In genomic region chr14:55824481-55825215, GRCm38 (mm10) we compare ENCODE assay signal across 8 mouse cellular contexts. TPM values are rescaled to one million over a fixed set of nuclear protein-coding genes. Genes with fewer than 3 reads are reported as not detected.
DNase-seq lines count a peak whose midpoint lies in the region; ATAC-seq and TF ChIP-seq lines count a peak whose summit lies in the region.

No protein-coding gene starts in this region.

- ATAC-seq in forebrain, embryonic 11.5 days (replicated peaks; ENCODE audit: low FRiP score): peak; percentile 5; the same call in 1 of the 2 replicates

- TF ChIP-seq POLR2A in spleen, adult 2 months (IDR thresholded peaks at IDR 0.05; ENCODE audit: low read depth, low read length): no peak

- TF ChIP-seq CTCF in spleen, adult 2 months (IDR thresholded peaks at IDR 0.05; ENCODE audit: extremely low read depth, insufficient read depth, insufficient read length, insufficient replicate concordance): no peak

- H3K27ac ChIP-seq in spleen, adult 2 months (ENCODE audit: insufficient read depth, low read length): peak overlapping the region; percentile 30; the same call in 1 of the 2 replicates
- peak overlapping the region; percentile 84 for H3K27ac ChIP-seq in forebrain, embryonic 11.5 days (ENCODE audit: low read depth, low read length)

- WGBS in spleen, adult 2 months: 18% methylated on average over 31 of the region's 32 CpGs
- WGBS in forebrain, embryonic 11.5 days: under 1% methylated on average over 31 of the region's 32 CpGs

- peak overlapping the region; percentile 78 for H3K9ac ChIP-seq in forebrain, embryonic 11.5 days (ENCODE audit: low read length)

- peak overlapping the region; percentile 61 for H3K4me2 ChIP-seq in forebrain, embryonic 11.5 days (ENCODE audit: low read depth, low read length, severe bottlenecking)

- intact Hi-C loops in heart, postnatal 14 days (cut with DNase I): no loop called here

- peaks cover 37% of the 10 kb centered on the region for H3K27me3 ChIP-seq in spleen, adult 2 months (ENCODE audit: control insufficient read depth, insufficient read depth, low read length)
- 0 out of 2 replicates have a peak, but pooled peaks cover 6% of the 10 kb centered on the region for H3K27me3 ChIP-seq in forebrain, embryonic 11.5 days (ENCODE audit: control insufficient read depth, insufficient read depth, low read length)

- no peaks in the 10 kb centered on the region for H3K36me3 ChIP-seq in spleen, adult 2 months (ENCODE audit: control insufficient read depth, insufficient read depth, low read length)
- H3K36me3 ChIP-seq in forebrain, embryonic 11.5 days (ENCODE audit: control insufficient read depth, insufficient read depth, low read length): no peaks in the 10 kb centered on the region

- peak overlapping the region; percentile 21; the same call in 1 of the 2 replicates for H3K4me3 ChIP-seq in spleen, adult 2 months (ENCODE audit: extremely low read depth, insufficient read depth, insufficient read length)
- H3K4me3 ChIP-seq in forebrain, embryonic 11.5 days (ENCODE audit: low read depth, low read length): peak overlapping the region; percentile 42

- no peaks in the 10 kb centered on the region for H3K9me3 ChIP-seq in forebrain, embryonic 11.5 days (ENCODE audit: control insufficient read depth, low read length)

- DNase-seq in spleen, adult 2 months (ENCODE audit: low read depth in 1 of 2, low spot score in 2 of 2): no peak
- DNase-seq in spleen, adult 18-20 months: no peak
- peak; percentile 83 for DNase-seq in forebrain, embryonic 11.5 days (ENCODE audit: low spot score)
- DNase-seq in heart, postnatal 14 days: peak; percentile 45 to 57
- DNase-seq in liver: peak; percentile 59
- DNase-seq in neural tube, embryonic 10.5 days (ENCODE audit: extremely low spot score, low spot score): peak; percentile 70
- no peak for DNase-seq in c-Kit-positive CD71-positive TER-119-positive erythroid progenitor cells, embryonic 14.5 days (ENCODE audit: low spot score)
- DNase-seq in left cerebral cortex, adult 11 months (ENCODE audit: low spot score): no peak

- no peaks in the 10 kb centered on the region; the same call in 1 of the 2 replicates for H3K4me1 ChIP-seq in spleen, adult 2 months (ENCODE audit: control insufficient read depth, insufficient read depth, insufficient read length)
- H3K4me1 ChIP-seq in forebrain, embryonic 11.5 days (replicated peaks; ENCODE audit: control insufficient read depth, insufficient read depth, low read length): peaks cover 15% of the 10 kb centered on the region; the same call in 1 of the 2 replicates

RNA-seq across cellular contexts. Expression of gene Nfatc4, which starts 1.7 kb away (rescaled TPM):
- 4.6 and 5.0 TPM in 2 replicates for polyA plus RNA-seq in spleen, adult 2 months (2012; rRNA removed)
- 30.8 and 32.7 TPM in 2 replicates for polyA plus RNA-seq in forebrain, embryonic 11.5 days (2014; fragmentation: Nextera tagmentation; extraction: Ambion mirVana)
- 1 to 10 TPM; 7.0 to 9.2 TPM for total RNA-seq in heart, postnatal 14 days (2021)

RNA-seq across cellular contexts. Expression of gene Nynrin, which starts 29.2 kb away (rescaled TPM):
- polyA plus RNA-seq in spleen, adult 2 months (2012; rRNA removed): 2.5 and 3.0 TPM in 2 replicates
- polyA plus RNA-seq in forebrain, embryonic 11.5 days (2014; fragmentation: Nextera tagmentation; extraction: Ambion mirVana): 20.2 and 20.3 TPM in 2 replicates
- total RNA-seq in heart, postnatal 14 days (2021): 10 to 100 TPM; 13.6 to 15.8 TPM

RNA-seq across cellular contexts. Expression of gene Ripk3, which starts 36.0 kb away (rescaled TPM):
- 38.8 and 48.4 TPM in 2 replicates for polyA plus RNA-seq in spleen, adult 2 months (2012; rRNA removed)
- 6.6 and 9.7 TPM in 2 replicates for polyA plus RNA-seq in forebrain, embryonic 11.5 days (2014; fragmentation: Nextera tagmentation; extraction: Ambion mirVana)
- 1 to 10 TPM; 4.4 to 6.1 TPM for total RNA-seq in heart, postnatal 14 days (2021)

RNA-seq across cellular contexts. Expression of gene Adcy4, which starts 40.8 kb away (rescaled TPM):
- 16.3 and 17.3 TPM in 2 replicates for polyA plus RNA-seq in spleen, adult 2 months (2012; rRNA removed)
- 6.1 and 7.2 TPM in 2 replicates for polyA plus RNA-seq in forebrain, embryonic 11.5 days (2014; fragmentation: Nextera tagmentation; extraction: Ambion mirVana)
- 10 to 100 TPM; 19.8 to 21.1 TPM for total RNA-seq in heart, postnatal 14 days (2021)

RNA-seq across cellular contexts. Expression of gene Ltb4r1, which starts 58.9 kb away (rescaled TPM):
- 4.2 and 6.6 TPM in 2 replicates for polyA plus RNA-seq in spleen, adult 2 months (2012; rRNA removed)
- polyA plus RNA-seq in forebrain, embryonic 11.5 days (2014; fragmentation: Nextera tagmentation; extraction: Ambion mirVana): 0.45 TPM in 1 of 2 replicates, not detected in the other
- under 1 TPM; 0.37 to 0.60 TPM for total RNA-seq in heart, postnatal 14 days (2021)

Comparison
In these comparisons a context has a peak if more than half of its experiments do, and no peak if none do; other contexts are left out.
1. DNase-seq: peak in forebrain, embryonic 11.5 days (single experiment), heart, postnatal 14 days (2 of 2), liver (single experiment) and neural tube, embryonic 10.5 days (single experiment); none in spleen, adult 2 months (0 of 2), spleen, adult 18-20 months (0 of 2), c-Kit-positive CD71-positive TER-119-positive erythroid progenitor cells, embryonic 14.5 days (single experiment) and left cerebral cortex, adult 11 months (single experiment).